Mouse (Mus musculus) midbrain, embryonic 16.5 days (tissue): Measurements from ENCODE around the gene Polr3c. TPM values are rescaled to one million over a fixed set of nuclear protein-coding genes. Genes with fewer than 3 reads are reported as not detected.

Experiments
- ATAC-seq: fragments of 200-750 bp; cut with Nextera tagmentation; 2 replicates; pipeline ENCODE4 v1.8.0; 2017; ENCODE audit warnings: moderate TSS enrichment
- H3K27ac ChIP-seq: fragments of 300-500 bp; sonication (generic); 2 replicates; pipeline ENCODE4 v1.5.1; 2014; ENCODE audit warnings: mild to moderate bottlenecking, low read length, mixed read lengths
- H3K27me3 ChIP-seq: fragments of 300-500 bp; sonication (generic); 2 replicates; pipeline ENCODE4 v1.6.1; 2014; ENCODE audit warnings: low read depth, low read length, mixed read lengths; ENCODE audit not compliant: control insufficient read depth, insufficient read depth
- H3K36me3 ChIP-seq: fragments of 300-500 bp; sonication (generic); 2 replicates; pipeline ENCODE4 v1.6.1; 2014; ENCODE audit warnings: mild to moderate bottlenecking, low read length, moderate library complexity, mixed read lengths; ENCODE audit not compliant: control insufficient read depth, insufficient read depth
- H3K4me1 ChIP-seq: fragments of 300-500 bp; sonication (generic); 2 replicates; pipeline ENCODE4 v1.6.1; 2014; ENCODE audit warnings: mild to moderate bottlenecking, low read length, mixed read lengths; ENCODE audit not compliant: control insufficient read depth, insufficient read depth
- H3K4me2 ChIP-seq: fragments of 300-500 bp; sonication (generic); 2 replicates; pipeline ENCODE4 v1.6.1; 2014; ENCODE audit warnings: mild to moderate bottlenecking, low read length, mixed read lengths
- H3K4me3 ChIP-seq: fragments of 300-500 bp; sonication (generic); 2 replicates; pipeline ENCODE4 v1.5.1; 2014; ENCODE audit warnings: low read depth, mild to moderate bottlenecking, low read length, moderate library complexity, mixed read lengths
- H3K9ac ChIP-seq: fragments of 300-500 bp; sonication (generic); 2 replicates; pipeline ENCODE4 v1.6.1; 2014; ENCODE audit warnings: low read depth, low read length, mixed read lengths
- H3K9me3 ChIP-seq: fragments of 300-500 bp; sonication (generic); replicated peaks from 2 replicates; pipeline ENCODE4 v1.6.1; 2014; ENCODE audit warnings: mild to moderate bottlenecking, low read length, mixed read lengths; ENCODE audit not compliant: control insufficient read depth, poor library complexity, severe bottlenecking
- WGBS: fragments of 180-500 bp; shearing (Covaris S2); extraction: QIAGEN DNeasy Blood & Tissue Kit; methylation state at CpG from one replicate; pipeline ENCODE4 v1.1.7; 2014; 5-methylcytosine and 5-hydroxymethylcytosine counted together
- polyA plus RNA-seq: library from polyadenylated mRNA; unstranded; fragments of >200 nt; fragmentation: Nextera tagmentation; extraction: Ambion mirVana; gene quantifications from 2 replicates; pipeline ENCODE4 v1.2.1, GENCODE M21; 2015

The Polr3c gene
- polyA plus RNA-seq = 33.3 and 34.0 TPM in 2 replicates

DNA sequence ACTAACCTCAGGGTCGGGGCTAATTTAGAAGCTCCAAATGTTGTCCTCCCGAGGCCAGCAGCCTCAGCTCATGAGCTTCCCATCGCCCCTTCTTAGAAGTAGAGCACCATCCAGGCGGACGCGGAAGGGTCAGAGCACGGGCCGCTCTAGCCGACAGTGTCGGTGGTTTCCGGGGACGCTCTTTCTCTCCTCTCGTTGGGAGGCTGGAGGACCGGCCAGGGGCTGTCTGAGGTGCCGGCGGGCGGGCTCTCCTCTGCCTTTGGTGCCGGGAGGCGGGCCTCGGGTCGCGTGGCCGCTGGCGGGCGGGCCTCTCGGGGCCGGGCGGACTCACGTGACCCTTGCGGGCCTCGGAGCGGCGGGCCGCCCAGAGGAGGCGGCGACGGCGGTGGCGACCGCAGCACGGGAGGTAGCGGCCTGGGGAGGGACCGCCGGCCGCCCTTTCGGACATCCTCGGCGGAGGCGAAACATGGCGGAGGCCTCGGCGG lies at the start of gene Polr3c, which contains the start of gene Rnf115:
Polr3c (minus strand) TSS at position 286 of the 485 bp plus-strand sequence.
Rnf115 (plus strand) TSS at position 322 of the 485 bp plus-strand sequence.
- peak within 1 kb of the TSS; percentile 83 for H3K27ac ChIP-seq
- H3K4me3 ChIP-seq = peak within 1 kb of the TSS; percentile 71
- peaks cover 7% of the 10 kb centered on the region; the same call in 1 of the 2 replicates for H3K36me3 ChIP-seq
- H3K4me1 ChIP-seq = peaks cover 30% of the 10 kb centered on the region
- H3K27me3 ChIP-seq = no peaks in the 10 kb centered on the region
- WGBS = under 1% methylated on average over 51 of the region's 52 CpGs
- H3K9ac ChIP-seq = peak within 1 kb of the TSS; percentile 81
- no peaks in the 10 kb centered on the region for H3K9me3 ChIP-seq
- ATAC-seq = peak; percentile 98
- H3K4me2 ChIP-seq = peak within 1 kb of the TSS; percentile 82

DNA sequence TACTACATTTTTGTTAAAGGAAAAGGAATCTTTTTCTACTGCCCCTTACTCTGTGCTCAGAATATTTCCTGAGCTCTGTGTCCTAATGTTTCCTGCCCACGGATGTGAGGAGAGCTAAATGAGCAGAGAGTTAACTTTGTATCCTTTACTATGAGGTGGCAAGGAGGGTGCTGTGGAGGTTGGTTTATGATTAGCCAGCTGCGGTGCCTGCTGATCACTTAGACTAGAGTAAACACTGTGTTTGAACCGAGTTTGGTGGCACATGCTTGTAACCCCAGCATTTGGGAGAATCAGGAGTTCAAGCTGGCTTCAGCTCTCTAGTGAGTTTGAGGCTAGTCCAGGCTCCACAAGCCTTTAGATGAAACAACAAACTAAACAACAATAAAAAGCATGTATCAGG lies 49.7 kb upstream of the Polr3c start:
- Histone ChIP-seq H3K27me3 (no peaks in the 10 kb centered on the region), H3K4me1 (no peaks in the 10 kb centered on the region), H3K9me3 (no peaks in the 10 kb centered on the region), H3K4me2 (no peak overlapping the region), H3K36me3 (0 out of 2 replicates have a peak, but pooled peaks cover 2% of the 10 kb centered on the region), H3K4me3 (no peak overlapping the region), H3K27ac (no peak overlapping the region), H3K9ac (no peak overlapping the region)
- ATAC-seq = no peak
- 86% methylated on average over 3 of the region's 3 CpGs for WGBS

DNA sequence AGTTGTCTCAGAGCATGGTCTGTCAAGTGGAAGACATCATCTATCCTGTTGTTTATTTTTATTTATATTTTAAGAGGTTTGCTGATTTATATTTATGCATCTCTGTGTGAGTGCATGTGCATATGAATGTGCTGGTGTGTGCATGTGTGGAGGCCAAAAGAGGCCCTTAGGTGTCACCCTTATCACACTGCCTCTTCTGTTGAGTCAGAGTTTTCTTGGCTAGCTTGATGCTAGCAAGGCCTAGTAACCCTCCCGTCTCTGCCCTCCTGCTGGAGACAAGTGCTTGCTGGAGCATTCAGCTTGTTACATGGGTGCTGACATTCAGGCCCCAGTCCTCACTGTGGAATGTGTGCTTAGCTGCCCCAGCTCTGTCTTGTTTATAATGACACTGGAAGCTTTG lies 45.5 kb upstream of the Polr3c start:
- no peak overlapping the region for H3K4me2 ChIP-seq
- H3K36me3 ChIP-seq = 0 out of 2 replicates have a peak, but pooled peaks cover 2% of the 10 kb centered on the region
- H3K4me3 ChIP-seq = no peak overlapping the region
- H3K27ac ChIP-seq = no peak overlapping the region
- H3K4me1 ChIP-seq = no peaks in the 10 kb centered on the region
- ATAC-seq = no peak
- 77% methylated on average over 1 of the region's 1 CpGs for WGBS
- H3K9me3 ChIP-seq = no peaks in the 10 kb centered on the region
- H3K9ac ChIP-seq = no peak overlapping the region
- no peaks in the 10 kb centered on the region for H3K27me3 ChIP-seq

DNA sequence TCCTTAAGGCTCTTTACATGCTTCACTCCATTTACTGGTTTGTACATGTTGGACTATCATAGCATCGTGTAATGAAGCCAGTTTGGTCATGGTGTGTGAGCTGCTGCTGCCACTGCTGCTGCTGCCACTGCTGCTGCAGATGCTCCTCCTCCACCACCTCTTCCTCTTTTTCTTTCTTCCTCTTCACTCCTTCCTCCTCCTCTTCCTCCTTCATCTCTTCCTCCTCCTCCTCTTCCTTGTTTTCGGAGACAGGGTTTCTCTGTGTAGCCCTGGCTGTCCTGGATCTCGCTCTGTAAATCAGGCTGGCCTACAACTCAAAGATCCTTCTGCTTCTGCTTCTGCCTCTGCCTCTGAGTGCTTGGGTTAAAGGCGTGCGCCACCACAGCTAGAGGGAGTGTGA lies 42.5 kb upstream of the Polr3c start:
- Histone ChIP-seq H3K4me2 (no peak overlapping the region), H3K4me1 (peaks cover 3% of the 10 kb centered on the region; the same call in 1 of the 2 replicates), H3K27ac (no peak overlapping the region), H3K4me3 (no peak overlapping the region), H3K27me3 (no peaks in the 10 kb centered on the region), H3K36me3 (no peaks in the 10 kb centered on the region), H3K9ac (no peak overlapping the region), H3K9me3 (no peaks in the 10 kb centered on the region)
- WGBS = 93% methylated on average over 5 of the region's 5 CpGs
- ATAC-seq = no peak

DNA sequence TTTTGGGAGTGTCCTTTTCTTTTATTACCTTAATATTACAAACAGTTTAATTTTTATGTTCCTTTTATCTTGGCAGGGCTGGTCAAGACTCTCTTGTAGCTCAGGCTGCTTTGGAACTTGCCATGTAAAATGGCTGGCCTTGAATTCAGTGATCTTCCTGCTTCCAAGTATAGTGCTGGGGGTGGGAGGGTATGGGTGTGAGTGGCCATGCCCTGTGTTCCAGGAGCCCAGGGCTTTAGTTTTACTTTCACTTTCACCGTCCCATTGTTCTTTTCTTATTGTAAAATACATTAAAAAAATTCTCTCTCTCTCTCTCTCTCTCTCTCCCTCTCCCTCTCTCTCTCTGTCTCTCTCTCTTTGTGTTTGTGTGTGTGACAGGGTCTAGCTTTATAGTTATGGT lies 37.1 kb upstream of the Polr3c start:
- peaks cover 3% of the 10 kb centered on the region; the same call in 1 of the 2 replicates for H3K4me1 ChIP-seq
- ATAC-seq = no peak
- no peak overlapping the region for H3K4me2 ChIP-seq
- H3K27ac ChIP-seq = no peak overlapping the region
- no peak overlapping the region for H3K4me3 ChIP-seq
- 0 out of 2 replicates have a peak, but pooled peaks cover 1% of the 10 kb centered on the region for H3K36me3 ChIP-seq
- 91% methylated on average over 1 of the region's 1 CpGs for WGBS
- no peaks in the 10 kb centered on the region for H3K27me3 ChIP-seq
- no peak overlapping the region for H3K9ac ChIP-seq
- no peaks in the 10 kb centered on the region for H3K9me3 ChIP-seq

DNA sequence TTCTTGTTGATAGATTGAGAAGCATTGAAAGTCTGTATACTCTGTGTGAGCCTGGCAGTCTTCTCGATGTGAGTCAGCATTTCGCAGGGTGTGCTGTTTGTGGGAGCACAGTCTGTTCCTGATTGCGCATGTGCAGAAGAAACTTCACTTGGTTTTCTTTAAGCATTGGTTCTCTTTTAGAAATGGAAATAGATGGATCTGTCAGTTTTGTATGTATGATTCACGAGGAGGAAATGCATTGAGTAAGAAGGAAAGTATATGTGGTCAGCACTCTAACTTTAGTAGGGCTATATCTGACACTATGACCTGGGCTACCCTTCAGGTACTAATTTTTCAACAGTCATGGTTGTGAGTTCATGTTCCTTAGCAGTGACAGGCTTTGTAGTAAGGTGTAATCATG lies 32.3 kb upstream of the Polr3c start:
- Histone ChIP-seq H3K4me1 (no peaks in the 10 kb centered on the region), H3K4me2 (no peak overlapping the region), H3K4me3 (no peak overlapping the region), H3K27ac (no peak overlapping the region), H3K9me3 (no peaks in the 10 kb centered on the region), H3K9ac (no peak overlapping the region), H3K36me3 (0 out of 2 replicates have a peak, but pooled peaks cover 2% of the 10 kb centered on the region), H3K27me3 (no peaks in the 10 kb centered on the region)
- no peak for ATAC-seq
- 97% methylated on average over 4 of the region's 4 CpGs for WGBS

DNA sequence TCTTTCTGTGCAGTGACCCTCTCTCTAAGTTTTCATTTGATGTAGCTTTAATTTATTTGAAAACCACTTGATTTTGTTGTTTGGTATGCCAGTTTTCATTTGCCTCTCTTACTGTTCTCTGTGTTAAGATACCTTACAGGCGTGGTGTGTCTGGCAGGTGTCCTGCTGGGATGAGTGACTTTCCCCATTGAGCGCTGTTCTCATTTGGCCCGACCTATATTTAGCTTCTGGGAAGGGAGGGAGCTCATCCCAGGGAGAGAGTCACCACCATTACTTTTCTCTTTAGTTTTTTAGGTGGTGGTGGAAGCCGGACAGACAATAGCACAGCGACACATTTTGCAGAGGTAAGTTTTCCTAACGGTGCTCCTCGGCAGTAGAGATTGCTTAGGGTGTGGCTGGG lies 30.3 kb upstream of the Polr3c start:
- 56% methylated on average over 7 of the region's 7 CpGs for WGBS
- ATAC-seq = no peak

DNA sequence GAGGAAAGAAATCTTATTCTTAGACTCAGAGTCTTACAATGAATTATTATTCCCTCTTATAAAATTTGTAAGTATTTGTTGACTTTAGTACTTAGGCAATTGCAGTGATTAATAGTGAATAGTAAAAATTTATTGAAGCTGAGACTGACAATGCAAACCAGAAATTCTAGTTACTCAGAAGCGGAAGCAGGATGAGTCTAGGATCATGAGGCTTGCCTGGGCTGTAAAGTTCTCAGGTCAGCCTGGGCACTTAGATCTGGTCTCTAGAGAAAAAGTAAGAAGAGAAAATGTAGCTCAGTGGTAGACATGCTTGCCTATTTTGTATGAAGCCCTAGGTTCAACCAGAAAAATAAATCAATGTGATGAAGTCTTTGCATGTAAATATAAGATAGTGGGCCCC lies 28.5 kb upstream of the Polr3c start:
- WGBS = 90% methylated on average over 1 of the region's 1 CpGs
- Histone ChIP-seq H3K4me1 (no peaks in the 10 kb centered on the region), H3K27ac (no peak overlapping the region), H3K27me3 (no peaks in the 10 kb centered on the region), H3K4me3 (no peak overlapping the region), H3K4me2 (no peak overlapping the region), H3K9ac (no peak overlapping the region), H3K9me3 (no peaks in the 10 kb centered on the region), H3K36me3 (0 out of 2 replicates have a peak, but pooled peaks cover 2% of the 10 kb centered on the region)
- ATAC-seq = no peak

More for the DNA sequence above, 30.3 kb upstream of the Polr3c start:
- no peak overlapping the region for H3K27ac ChIP-seq
- H3K27me3 ChIP-seq = no peaks in the 10 kb centered on the region
- H3K9me3 ChIP-seq = no peaks in the 10 kb centered on the region
- H3K36me3 ChIP-seq = 0 out of 2 replicates have a peak, but pooled peaks cover 2% of the 10 kb centered on the region
- no peak overlapping the region for H3K4me2 ChIP-seq
- H3K4me3 ChIP-seq = no peak overlapping the region
- H3K4me1 ChIP-seq = no peaks in the 10 kb centered on the region
- H3K9ac ChIP-seq = no peak overlapping the region

DNA sequence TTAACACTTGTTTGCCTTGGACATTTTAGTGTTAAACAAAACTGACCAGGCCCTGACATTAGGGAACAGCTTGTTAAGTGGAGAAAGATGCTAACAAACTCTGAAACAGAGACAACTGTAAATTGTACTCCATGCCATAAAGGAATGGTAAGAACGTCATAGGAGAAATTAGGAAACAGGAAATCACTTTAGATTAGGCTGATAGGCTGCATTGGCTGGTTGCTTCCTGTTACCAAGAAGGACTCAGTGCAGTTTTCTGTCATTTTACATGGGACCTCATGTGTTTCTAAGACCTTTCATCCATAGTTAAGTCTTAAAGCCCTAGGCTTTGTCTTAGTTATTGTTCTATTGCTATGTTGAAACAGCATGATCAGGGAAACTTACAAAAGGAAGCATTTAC lies 19.4 kb upstream of the Polr3c start:
- Histone ChIP-seq H3K27me3 (no peaks in the 10 kb centered on the region), H3K36me3 (no peaks in the 10 kb centered on the region), H3K27ac (no peak overlapping the region), H3K4me1 (no peaks in the 10 kb centered on the region), H3K9me3 (no peaks in the 10 kb centered on the region), H3K4me3 (no peak overlapping the region), H3K4me2 (no peak overlapping the region), H3K9ac (no peak overlapping the region)
- 80% methylated on average over 1 of the region's 1 CpGs for WGBS
- ATAC-seq = no peak
